Mouse (Mus musculus) adrenal gland, adult 2 months (tissue): ENCODE data around the gene Hacl1. TPM values are rescaled to one million over a fixed set of nuclear protein-coding genes. Genes with fewer than 3 reads are reported as not detected.

ENCODE experiments used
- DNase-seq: peaks from one replicate; pipeline ENCODE4 v3.0.0; 2021
- polyA plus RNA-seq: library from polyadenylated mRNA; depleted of rRNA; stranded (reverse); fragments of >200 nt; gene quantifications from 2 replicates; pipeline ENCODE4 v1.2.3, GENCODE M21; 2012
- total RNA-seq, 2 experiments: library from RNA; stranded (reverse); gene quantifications; 2 replicates each; pipeline ENCODE4 v1.2.3; 2021

Hacl1 gene
- total and polyA plus RNA-seq, 3 experiments: 10.8 to 67.1 (median 38.9) TPM

DNA sequence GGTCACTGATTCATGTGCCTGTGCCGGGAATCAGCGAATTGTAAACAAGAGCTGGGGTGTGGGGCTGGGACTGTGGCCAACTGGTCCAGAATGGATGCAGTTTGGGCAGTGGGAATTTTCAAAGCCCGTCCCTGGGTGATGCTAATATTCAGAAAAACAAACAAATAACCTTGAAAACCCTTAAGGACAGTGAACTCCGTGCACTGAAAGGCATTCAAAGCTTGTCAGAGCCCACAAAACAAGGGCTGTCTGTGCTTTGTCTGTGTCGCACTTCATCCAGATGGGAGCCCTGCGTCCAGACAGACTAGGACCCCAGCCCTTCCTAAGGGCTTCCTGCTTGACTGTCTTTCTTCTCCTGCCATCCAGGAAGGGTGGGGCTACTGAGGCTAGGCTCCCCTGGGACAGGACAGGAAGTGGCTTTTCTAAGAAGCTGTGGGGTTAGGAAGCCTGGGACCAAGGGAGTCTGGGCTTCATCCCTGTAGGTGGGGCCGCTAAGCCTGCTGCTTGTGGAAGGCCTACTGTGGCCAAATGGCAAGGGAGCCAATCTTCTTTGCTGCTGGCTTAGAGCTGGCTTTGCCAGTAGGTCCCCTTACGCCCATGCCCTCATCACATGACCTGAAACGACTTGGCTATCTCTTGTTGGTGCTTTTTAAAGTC is 21.6 kb upstream of the Hacl1 start:
- DNase-seq: peak; percentile 77

DNA sequence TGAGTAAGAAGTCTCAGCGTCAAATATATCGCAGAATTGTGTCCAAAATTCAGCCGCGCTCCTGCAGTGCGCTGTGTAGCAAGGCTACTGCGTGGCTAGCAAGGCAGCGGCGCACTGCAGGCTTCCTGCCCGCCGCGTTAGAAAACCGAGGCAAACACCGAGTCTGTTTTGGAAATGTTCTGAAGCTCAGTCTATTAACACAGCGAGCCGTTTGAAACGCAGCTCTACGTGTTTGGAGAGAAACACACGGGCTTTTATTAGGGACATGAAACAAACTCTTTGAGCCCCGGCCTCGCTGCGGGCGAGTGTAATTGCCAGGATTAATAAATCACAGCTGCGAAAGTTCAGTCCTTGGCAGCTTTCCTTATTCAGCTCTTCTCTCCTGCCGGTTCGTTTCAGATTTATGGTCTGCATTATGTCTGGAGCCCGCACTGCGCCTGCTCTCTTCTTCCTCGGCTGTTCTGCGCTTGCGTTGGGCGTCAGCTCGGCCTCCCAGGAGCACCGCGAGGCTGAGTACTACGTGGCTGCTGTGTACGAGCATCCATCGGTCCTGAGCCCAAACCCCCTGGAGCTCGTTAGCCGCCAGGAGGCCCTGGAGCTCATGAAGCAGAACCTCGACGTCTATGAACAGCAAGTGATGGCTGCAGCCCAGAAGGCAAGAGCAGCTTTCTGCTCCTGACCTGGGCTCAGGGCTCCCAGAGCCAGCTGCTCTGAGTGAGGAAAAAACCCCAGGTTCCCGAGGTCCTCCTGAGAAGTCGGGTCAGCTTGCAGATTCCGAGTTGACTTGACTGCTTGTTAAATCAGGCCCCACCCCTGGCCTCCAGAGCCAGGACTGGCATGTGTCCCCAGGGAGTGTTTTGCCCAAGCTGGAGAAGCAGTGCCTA is 20.8 kb upstream of the Hacl1 start:
- peak; percentile 94 for DNase-seq

DNA sequence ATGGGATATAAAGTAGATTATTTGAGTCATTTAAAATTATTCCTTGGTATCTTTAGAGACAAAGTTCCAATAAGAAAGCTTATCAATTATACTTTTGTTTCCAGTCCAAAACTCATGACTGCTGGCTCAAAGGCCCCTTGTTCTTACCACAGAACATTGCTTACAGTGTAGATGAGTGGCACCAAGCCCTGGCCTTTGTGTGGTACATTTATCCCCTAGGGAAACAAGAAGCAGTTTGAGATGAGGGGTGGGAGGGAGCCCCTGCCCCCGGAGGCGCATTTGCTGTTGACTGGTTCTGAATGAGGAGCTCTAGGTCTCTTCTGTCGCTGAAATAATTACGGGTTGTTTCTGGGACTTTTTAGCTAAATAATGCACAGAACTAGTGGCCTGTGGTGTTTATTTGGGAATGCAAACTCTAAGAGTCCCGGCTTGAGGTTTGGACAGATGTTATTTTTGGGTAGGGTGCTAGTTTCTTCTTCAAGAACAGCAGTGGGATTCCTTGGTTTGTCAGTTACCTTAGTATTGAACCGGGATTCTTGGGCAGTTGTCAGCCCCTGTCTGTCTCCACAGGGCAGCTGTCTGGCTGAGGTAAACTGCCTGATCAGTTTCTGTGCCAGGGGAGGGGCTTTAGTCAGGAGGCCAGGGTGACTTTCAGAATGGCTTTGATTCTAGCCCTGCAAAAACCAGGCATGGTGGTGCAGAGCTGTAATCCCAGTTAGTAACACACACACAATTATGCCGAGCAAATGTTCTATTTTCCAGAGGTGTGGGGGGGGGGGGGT is 19.4 kb upstream of the Hacl1 start:
- no peak for DNase-seq

DNA sequence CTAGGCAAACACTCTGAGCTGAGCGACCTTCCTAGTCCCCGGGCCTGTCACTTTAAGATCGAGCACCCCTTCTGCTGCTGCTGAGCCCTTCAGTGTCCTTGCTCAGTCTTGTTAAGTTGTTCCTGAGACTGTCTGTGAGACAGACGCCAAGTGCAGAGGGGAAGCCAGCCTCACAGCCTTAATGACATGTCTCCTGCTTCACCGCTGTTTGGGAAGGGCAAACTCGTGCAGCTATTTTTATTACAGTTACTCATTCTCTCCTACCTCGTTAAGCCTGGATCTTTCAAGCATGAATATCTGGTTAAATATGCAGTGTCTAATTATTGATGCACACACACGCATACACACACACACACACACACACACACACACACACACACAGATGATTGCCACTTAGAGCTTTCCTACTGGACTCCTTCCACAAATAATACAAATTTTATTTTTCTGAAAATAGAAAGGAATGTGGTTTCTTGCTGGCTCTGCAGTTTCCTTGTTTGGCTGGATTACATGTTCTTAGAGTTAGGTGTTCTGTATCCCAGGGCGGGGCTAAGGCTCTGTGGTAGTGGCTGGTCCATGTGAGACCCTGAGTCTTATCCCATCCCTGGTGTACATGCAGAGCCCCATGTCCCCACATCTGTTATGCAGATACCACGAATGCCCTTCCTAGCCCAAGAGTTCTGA is 18.6 kb upstream of the Hacl1 start:
- peak; percentile 76 for DNase-seq

DNA sequence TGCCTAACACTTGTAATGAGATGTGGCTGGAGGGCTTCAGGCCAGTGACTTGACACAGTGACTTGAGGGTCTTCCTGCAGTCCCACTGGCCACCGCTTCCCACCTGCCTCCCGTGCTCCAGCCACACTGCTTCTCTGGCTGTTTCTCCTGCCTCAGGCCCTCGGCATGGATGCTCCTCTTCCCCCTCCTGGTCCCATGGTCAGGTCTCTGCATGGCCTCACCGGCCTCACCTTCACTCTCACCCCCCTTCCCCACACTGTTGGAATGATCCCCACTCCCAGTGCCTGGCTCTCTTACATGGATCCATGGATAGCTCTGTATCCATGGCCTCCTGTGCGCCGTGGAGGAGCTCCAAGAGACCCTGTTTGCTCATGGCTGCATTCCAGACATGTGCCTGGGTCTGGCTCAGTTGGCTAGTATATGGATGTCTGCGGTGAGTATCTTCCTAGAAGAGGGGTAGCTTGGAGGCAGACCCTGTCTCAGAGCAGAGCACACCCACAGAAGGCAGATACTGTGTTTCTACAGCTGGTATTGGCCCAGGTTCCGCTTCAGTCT is 17.1 kb upstream of the Hacl1 start:
- DNase-seq: peak; percentile 16

DNA sequence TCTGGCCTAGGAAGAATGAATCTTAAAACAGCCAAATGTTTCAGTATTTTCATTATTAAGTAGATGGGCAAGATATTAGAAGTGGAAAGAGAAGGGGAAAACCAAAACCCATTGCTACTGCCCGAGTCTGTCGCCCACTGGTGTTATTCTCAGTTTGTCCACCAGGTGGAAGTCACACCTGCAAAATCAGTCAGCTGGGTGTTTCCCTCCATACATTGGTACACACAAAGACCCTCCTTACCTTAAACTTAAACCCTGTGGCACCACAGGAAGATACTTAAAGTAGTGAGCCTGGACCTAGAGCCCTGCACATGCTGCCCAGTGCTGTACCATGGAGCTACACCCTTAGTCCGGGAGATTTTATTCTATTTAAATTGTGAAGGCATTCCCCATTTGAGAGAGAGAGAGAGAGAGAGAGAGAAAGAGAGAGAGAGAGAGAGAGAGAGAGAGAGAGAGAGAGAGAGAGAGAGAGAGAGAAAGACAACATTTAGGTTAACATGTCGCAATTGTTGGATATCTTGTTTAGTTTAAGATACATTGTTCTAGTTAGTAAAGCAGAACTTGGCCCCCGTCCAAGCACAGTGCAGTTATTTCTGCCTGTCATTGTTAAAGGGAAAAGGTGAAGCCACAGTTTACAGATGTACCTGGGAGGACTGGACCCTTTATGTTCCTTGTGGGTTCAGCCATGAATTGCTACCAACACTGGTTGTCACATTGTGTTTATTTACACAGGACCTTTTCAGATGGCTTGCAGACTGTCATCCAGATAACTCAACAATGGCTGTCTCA is 16.0 kb upstream of the Hacl1 start:
- DNase-seq: peak; percentile 66

DNA sequence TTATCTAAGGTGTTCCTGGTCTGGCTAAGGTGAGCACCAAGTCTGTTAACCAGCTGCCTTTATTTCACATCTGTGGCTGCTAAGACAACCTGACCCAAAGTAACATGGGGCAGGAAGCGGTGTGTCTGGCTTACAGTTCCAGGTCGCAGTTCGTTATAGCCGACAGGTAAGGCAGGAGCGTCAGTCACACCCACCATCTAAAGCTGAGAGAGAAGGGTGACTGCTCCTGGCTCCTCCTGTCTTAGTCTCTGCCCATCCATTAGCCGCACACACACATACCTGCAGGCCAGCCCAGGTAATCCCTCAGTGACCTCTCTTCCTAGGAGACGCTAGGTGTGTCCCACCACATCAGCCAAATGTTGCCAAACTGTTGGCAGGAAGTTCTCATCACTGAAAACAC is 15.3 kb upstream of the Hacl1 start:
- peak; percentile 1 for DNase-seq

DNA sequence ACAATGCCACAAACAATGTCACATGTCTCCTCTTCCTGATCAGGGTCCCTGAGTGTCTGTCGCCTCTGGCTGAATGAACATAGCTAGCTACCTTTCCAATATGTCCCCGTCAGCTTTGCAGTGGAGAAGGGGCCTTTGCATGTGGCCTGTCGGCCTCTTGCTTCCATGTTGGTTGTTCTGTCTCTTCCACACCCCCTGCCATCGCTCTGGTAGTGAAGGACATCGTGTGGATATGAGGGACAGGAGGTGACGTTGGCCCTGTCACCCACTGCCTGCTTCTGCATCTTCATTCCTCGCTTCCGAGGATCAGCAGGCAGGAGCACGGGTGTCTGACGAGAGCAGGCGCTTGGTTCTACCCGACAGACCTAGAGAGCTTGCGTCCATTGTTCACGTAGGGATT is 14.3 kb upstream of the Hacl1 start:
- DNase-seq: peak; percentile 1

DNA sequence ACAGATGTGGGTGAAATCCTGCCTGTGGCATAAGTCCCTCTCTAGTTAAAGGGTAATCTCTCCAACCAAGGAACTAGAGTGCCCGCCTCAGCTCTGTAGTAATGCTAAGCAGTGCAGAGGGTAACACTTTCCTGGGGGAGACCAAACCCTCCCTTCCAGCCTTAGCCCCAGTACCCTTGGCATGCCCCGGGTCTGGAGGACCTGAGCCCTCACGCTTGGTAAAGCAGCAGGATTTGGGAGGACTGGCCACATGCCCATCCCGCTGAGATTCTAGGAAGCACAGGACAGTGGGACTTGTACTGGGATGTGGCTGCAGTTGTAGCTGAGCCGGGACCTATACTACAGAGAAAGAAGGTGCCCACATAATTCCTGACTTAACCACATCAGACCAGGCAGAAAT is 13.7 kb upstream of the Hacl1 start:
- peak; percentile 12 for DNase-seq

DNA sequence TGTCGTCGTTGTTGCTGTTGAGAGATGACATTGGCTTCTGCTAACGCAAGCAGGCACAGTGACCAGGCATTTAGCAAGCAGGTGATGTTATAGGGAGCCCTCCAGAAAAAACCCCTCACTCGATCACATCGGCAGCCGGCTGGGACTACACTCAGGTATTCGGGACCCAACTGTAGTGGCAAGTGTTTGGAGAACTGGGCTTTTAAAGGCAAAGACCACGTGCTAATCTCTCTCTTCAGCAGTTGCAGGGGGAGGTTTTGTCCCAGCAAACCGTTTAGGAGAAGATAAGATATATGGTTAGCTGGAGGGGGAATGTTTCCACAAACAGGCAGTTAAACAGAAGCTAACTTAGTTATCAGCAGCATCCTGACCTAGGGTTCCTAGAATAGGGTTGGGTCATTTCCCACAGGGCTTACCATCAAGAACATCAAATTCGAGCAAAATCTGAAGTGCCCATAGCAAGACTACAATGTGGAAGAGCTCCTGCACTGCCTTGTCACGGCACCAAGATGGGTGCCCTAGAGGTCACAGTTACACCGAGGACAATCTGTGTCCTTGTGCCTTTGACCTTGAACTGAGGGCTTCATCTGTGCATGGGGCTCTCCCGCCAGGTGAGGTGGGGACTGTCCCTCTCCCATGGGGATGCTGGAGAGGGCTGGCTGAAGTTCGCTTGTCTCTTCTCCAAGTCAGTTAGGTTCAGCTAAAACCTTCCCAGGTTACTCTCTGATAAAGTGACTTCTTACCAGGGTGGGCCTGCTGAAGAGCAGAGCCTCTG is 12.2 kb upstream of the Hacl1 start:
- DNase-seq: peak; percentile 1

DNA sequence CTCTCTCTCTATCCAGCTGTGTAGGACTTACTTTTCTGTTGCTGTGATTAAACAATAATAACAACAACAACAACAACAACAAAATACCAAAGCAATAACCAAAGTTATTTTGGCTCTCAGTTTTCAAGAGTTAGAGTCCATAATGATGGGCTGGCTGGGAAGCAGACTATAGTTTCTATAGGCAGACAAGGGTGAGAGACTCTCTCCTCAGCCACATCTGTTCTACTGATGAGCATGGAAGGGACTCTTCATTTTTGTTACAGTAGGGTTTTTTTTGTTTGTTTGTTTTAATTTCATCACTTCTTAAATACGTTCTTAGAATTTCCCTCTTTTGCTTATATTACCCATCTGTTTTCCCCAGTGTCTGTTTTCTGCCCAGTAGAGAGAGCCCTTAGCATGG is 11.5 kb upstream of the Hacl1 start:
- DNase-seq: no peak

DNA sequence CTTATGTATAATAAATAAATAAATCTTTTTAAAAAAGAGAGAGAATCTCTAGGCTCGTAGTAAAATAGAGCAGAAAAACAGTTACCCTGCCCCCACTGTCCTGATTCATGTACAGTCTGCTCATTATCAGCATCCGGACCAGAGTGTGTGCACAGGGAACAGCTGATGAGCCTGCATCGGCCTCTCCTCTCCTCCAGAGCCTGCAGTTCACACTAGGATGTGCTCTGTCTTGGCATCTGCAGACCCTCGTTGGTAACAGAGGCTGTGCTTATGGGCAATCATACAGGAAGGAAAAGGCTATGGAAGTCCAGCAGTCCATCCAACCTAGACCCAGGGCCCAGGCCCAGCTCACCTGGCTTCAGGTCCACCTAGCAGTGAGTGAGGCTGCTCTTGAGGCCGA is 11.0 kb upstream of the Hacl1 start:
- peak; percentile 1 for DNase-seq

DNA sequence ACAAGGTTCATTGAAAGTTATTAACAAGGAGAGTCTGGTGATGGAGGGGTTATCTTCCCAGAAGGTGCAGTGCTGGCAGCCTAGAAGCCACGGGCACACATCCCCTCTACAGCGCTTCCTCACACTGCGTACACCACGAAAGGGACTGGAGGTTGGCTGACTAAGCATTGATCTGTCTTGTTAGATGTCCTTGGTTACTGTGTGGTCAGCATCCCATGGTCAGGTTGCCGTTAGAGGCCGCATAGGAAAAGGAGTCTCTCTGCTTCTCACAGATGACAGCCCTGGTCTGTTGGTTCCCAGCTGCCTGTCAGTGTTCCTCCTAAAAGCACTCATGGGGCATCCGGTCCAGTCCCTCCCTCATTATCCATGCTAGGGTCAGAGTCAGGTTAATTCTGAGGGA is 10.1 kb upstream of the Hacl1 start:
- DNase-seq: peak; percentile 27

DNA sequence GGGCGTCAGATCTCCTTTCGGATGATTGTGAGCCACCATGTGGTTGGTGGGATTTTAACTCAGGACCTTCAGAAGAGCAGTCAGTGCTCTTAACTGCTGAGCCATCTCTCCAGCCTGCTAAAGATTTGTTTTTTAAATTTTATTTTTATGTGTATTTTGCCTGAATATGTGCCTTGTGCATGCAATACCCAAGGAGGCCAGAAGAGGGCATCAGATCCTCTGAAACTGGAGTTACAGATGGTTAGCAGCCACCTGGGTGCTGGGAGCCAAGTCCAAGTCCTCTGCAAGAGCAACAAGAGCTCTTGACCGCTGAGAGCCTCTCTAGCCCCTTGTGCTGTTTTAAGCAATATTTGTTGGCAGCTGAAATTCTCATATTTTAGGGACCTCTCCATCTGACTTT is 9.3 kb upstream of the Hacl1 start:
- no peak for DNase-seq

DNA sequence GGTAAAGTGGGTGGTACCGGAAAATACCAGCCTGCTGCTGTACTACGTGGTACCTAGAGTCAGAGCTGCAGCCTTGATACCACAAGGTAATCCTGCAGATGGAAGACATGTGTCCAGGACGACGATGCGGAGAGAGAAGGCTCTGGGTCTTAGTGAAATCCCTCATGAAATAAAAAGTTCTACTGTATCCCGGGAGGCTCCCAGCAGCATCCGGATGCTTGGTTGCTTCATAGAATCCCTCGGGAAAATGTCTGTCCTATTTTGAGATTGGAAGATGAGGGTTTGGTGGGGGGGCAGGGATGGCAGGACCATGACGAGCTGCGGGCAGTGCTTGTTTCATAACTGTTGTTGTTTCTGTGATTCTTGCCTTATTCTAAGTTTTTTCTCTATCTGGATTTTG is 6.9 kb upstream of the Hacl1 start:
- no peak for DNase-seq

DNA sequence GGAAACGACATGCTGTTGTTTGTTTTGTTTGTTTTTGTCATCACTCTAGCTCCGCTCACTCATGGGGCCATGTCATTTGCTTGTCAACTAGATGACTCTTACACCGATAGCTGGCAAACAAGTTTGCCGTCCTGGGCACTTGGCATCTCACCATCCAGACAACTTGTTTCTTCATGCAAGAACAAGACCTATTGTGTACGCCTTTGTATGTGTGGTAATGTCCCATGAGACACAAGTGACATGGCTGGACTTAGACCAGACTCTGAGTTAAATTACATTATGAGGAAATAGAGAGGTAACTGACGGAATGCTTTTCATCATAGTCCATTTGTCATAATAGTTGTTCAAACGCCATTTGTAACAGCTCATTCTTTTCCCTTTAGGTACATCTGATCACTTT is 4.8 kb upstream of the Hacl1 start:
- no peak for DNase-seq

DNA sequence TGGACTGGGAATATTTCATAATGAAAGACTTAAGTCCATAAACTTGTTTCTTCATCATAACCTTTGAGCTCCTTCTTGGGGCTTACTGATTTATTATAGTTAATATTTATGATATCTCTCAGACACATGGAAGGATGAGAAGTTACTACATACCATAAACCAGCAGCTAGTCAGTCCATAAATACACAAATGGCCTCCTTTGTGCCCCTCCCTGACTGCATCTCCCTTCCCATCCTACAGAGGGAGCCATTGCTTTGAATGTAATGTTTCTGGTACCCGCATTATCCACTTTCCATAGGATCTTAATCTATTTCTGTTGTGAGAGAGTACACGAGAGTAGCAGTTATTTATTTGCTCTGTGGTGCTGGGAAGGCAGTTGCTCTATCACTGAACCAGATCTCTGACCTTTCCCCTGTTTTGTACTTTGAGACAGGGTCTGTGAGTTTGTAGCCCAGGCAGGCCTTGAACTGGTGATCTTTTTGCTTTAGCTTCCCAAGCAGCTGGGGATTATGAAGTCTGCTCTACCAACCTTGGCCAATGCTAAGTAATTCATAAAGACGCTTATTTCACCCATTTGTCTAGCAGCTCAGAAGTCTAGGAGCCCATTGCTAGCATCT is 4.0 kb upstream of the Hacl1 start:
- DNase-seq: no peak

DNA sequence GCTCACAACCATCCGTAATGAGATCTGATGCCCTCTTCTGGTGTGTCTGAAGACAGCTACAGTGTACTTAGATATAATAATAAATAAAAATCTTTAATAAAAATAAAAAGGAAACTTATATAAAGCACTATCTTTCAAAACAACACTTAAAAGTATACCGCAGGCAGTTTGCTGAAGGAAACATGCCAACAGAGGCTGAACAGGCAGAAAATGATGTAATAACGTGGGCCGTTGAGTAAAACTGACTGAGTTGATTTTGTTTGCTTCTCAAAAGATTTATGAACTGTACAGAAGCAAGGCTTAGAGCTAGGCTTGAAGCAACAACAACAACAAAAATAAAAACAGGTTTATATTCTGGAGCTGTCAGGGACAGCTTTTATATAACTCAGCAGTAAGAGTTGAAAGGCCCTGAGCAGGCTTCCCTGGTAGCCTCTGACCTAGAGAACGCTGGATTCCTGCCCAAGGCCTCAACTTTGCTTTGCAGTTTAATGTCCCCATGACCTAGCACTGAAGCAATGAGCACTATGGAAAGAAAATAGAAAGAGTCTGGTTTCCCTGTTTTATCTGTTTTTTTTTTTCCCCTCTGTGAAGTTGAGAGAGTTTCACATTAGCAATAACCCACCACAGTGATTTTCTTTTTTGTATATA is 3.2 kb upstream of the Hacl1 start:
- peak; percentile 87 for DNase-seq

DNA sequence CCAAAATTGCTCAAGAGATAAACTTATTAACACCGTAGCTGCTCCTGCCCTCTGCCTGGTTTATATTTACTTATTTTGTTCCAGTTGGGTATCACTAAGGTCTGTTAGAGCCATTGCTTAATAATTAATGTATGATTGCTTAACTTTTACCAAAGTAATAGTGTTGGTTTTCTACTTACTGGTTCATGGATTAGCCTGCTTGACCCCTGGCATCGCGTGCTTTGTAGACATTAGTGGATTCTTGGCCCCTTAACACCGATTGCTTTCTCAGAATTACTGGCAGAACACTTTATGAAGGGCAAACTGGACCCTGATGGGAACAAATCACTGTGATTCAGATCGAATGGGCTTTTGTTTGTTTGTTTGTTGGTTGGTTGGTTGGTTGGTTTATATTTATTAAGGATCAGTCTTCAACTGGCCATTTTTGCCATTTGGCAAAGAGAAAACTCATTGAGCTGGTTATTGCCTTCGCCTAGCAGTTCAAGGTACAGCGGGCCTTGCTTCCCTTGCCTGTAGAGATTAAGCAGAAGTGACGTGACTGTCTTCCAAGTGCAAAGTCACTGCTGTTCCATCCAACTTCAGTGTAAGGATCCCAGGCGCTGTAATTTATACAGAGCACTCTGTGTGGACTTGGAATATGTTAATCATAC is 545 bp upstream of the Hacl1 start:
- DNase-seq: no peak
